Mouse (Mus musculus): ENCODE data around the gene Zdhhc6. TPM values are rescaled to one million over a fixed set of nuclear protein-coding genes. Genes with fewer than 3 reads are reported as not detected.

Zdhhc6 gene
- polyA plus RNA-seq (2015; fragmentation: Nextera tagmentation; extraction: Ambion mirVana): 66.9 and 67.6 TPM in 2 replicates

- ATAC-seq (replicated peaks): peak; percentile 87
- H3K4me2 ChIP-seq: peak within 1 kb of the TSS; percentile 92
- H3K9ac ChIP-seq: peak within 1 kb of the TSS; percentile 83
- H3K4me3 ChIP-seq: peak within 1 kb of the TSS; percentile 98
- peaks cover 36% of the 10 kb centered on the region for H3K4me1 ChIP-seq
- peaks cover 10% of the 10 kb centered on the region; the same call in 1 of the 2 replicates for H3K36me3 ChIP-seq (replicated peaks)
- peak within 1 kb of the TSS; percentile 86 for H3K27ac ChIP-seq
- H3K9me3 ChIP-seq: no peaks in the 10 kb centered on the region
- no peaks in the 10 kb centered on the region for H3K27me3 ChIP-seq (replicated peaks)
- under 1% methylated on average over 60 of the region's 60 CpGs for WGBS
Measured at GRCm38 (mm10) chr19:55315452-55316108, at the start of gene Zdhhc6. TSS of gene Zdhhc6 (minus strand) at chr19:55316032.

GRCm38 (mm10) chr19:55362606-55363005, 46.8 kb upstream of the Zdhhc6 start:
- H3K27ac ChIP-seq: no peak overlapping the region
- H3K9ac ChIP-seq: no peak overlapping the region
- ATAC-seq (replicated peaks): no peak
- no peak overlapping the region for H3K4me3 ChIP-seq
- 95% methylated on average over 9 of the region's 9 CpGs for WGBS
- H3K27me3 ChIP-seq (replicated peaks): no peaks in the 10 kb centered on the region
- H3K4me2 ChIP-seq: no peak overlapping the region
- H3K9me3 ChIP-seq: no peaks in the 10 kb centered on the region
- no peaks in the 10 kb centered on the region for H3K4me1 ChIP-seq
- H3K36me3 ChIP-seq (replicated peaks): no peaks in the 10 kb centered on the region

- no peaks in the 10 kb centered on the region for H3K36me3 ChIP-seq (replicated peaks)
- H3K27ac ChIP-seq: no peak overlapping the region
- H3K4me3 ChIP-seq: no peak overlapping the region
- H3K9me3 ChIP-seq: no peaks in the 10 kb centered on the region
- no peak overlapping the region for H3K4me2 ChIP-seq
- H3K9ac ChIP-seq: no peak overlapping the region
- no peaks in the 10 kb centered on the region for H3K27me3 ChIP-seq (replicated peaks)
- peak; percentile 42; the same call in 1 of the 2 replicates for ATAC-seq (replicated peaks)
- H3K4me1 ChIP-seq: peaks cover 11% of the 10 kb centered on the region
- 73% methylated on average over 9 of the region's 9 CpGs for WGBS
Measured at GRCm38 (mm10) chr19:55350673-55351378, 35.0 kb upstream of the Zdhhc6 start.

DNA sequence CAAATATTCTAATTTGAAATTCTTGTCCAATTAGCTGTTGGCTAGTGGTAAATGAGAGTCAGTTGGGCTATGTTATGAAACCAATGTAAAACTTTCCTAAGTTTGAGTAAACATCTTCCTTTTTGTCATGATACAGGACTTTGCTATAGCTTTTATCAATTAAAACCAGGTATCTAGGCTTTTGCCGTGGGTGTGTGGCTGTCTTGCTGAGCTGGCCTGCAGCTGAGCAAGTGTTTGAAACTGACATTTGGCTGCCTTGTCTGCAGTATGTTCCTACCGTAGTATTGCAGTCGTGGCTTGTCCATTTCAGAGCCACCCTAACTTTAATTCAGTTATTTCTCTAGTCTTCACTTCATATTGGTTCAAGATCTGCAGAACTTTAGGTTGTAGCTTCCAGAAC, 32.4 kb upstream of the Zdhhc6 start:
- H3K36me3 ChIP-seq (replicated peaks): no peaks in the 10 kb centered on the region
- H3K27ac ChIP-seq: no peak overlapping the region
- H3K9me3 ChIP-seq: no peaks in the 10 kb centered on the region
- no peak for ATAC-seq (replicated peaks)
- WGBS: 92% methylated on average over 3 of the region's 3 CpGs
- H3K27me3 ChIP-seq (replicated peaks): no peaks in the 10 kb centered on the region
- H3K4me2 ChIP-seq: no peak overlapping the region
- H3K4me3 ChIP-seq: no peak overlapping the region
- H3K9ac ChIP-seq: no peak overlapping the region
- peaks cover 11% of the 10 kb centered on the region for H3K4me1 ChIP-seq

DNA sequence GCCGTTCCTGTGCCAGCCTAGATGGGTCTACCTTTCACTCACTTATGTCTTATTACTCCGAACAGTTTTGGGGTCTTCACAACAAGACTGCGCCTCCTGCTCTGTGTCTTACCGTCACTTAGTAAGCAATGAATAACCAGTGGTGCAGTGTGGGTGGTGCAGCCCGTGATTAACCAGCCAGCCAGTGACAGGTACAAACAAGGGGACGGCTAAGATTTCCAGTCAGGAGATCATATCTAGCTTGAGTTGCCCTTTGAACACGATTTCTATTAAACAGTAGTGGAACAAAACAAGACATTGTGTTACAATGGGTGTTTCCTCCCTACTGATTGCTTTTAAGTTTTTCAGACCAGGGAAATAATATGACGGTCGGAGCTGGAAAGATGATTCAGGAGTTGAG, 27.4 kb upstream of the Zdhhc6 start:
- Histone ChIP-seq H3K27me3 (replicated peaks) (no peaks in the 10 kb centered on the region), H3K4me2 (no peak overlapping the region), H3K9ac (no peak overlapping the region), H3K4me3 (no peak overlapping the region), H3K36me3 (replicated peaks) (no peaks in the 10 kb centered on the region), H3K9me3 (no peaks in the 10 kb centered on the region), H3K4me1 (0 out of 2 replicates have a peak, but pooled peaks cover 5% of the 10 kb centered on the region), H3K27ac (no peak overlapping the region)
- no peak for ATAC-seq (replicated peaks)
- WGBS: 90% methylated on average over 9 of the region's 9 CpGs

GRCm38 (mm10) chr19:55342423-55342822, 26.6 kb upstream of the Zdhhc6 start:
- no peak overlapping the region for H3K4me3 ChIP-seq
- H3K9ac ChIP-seq: no peak overlapping the region
- no peak for ATAC-seq (replicated peaks)
- no peaks in the 10 kb centered on the region for H3K27me3 ChIP-seq (replicated peaks)
- 96% methylated on average over 7 of the region's 7 CpGs for WGBS
- no peaks in the 10 kb centered on the region for H3K9me3 ChIP-seq
- H3K27ac ChIP-seq: no peak overlapping the region
- H3K4me2 ChIP-seq: no peak overlapping the region
- H3K36me3 ChIP-seq (replicated peaks): no peaks in the 10 kb centered on the region
- peaks cover 5% of the 10 kb centered on the region; the same call in 1 of the 2 replicates for H3K4me1 ChIP-seq

- H3K9ac ChIP-seq: no peak overlapping the region
- WGBS: 64% methylated on average over 3 of the region's 3 CpGs
- H3K36me3 ChIP-seq (replicated peaks): no peaks in the 10 kb centered on the region
- peaks cover 11% of the 10 kb centered on the region for H3K4me1 ChIP-seq
- H3K4me3 ChIP-seq: no peak overlapping the region
- no peaks in the 10 kb centered on the region for H3K27me3 ChIP-seq (replicated peaks)
- no peak overlapping the region for H3K4me2 ChIP-seq
- no peak for ATAC-seq (replicated peaks)
- no peak overlapping the region for H3K27ac ChIP-seq
- H3K9me3 ChIP-seq: no peaks in the 10 kb centered on the region
Measured at GRCm38 (mm10) chr19:55341377-55341776, 25.5 kb upstream of the Zdhhc6 start.

GRCm38 (mm10) chr19:55340521-55340920, 24.7 kb upstream of the Zdhhc6 start:
- Histone ChIP-seq H3K36me3 (replicated peaks) (no peaks in the 10 kb centered on the region), H3K27ac (no peak overlapping the region), H3K4me2 (no peak overlapping the region), H3K27me3 (replicated peaks) (no peaks in the 10 kb centered on the region), H3K4me3 (no peak overlapping the region), H3K9me3 (no peaks in the 10 kb centered on the region), H3K9ac (no peak overlapping the region), H3K4me1 (peaks cover 12% of the 10 kb centered on the region)
- no peak for ATAC-seq (replicated peaks)
- WGBS: 70% methylated on average over 6 of the region's 6 CpGs

- H3K4me3 ChIP-seq: no peak overlapping the region
- H3K9me3 ChIP-seq: no peaks in the 10 kb centered on the region
- H3K27me3 ChIP-seq (replicated peaks): no peaks in the 10 kb centered on the region
- H3K4me2 ChIP-seq: no peak overlapping the region
- ATAC-seq (replicated peaks): no peak
- peaks cover 12% of the 10 kb centered on the region for H3K4me1 ChIP-seq
- H3K9ac ChIP-seq: no peak overlapping the region
- no peak overlapping the region for H3K27ac ChIP-seq
- 87% methylated on average over 10 of the region's 10 CpGs for WGBS
- no peaks in the 10 kb centered on the region for H3K36me3 ChIP-seq (replicated peaks)
Measured at GRCm38 (mm10) chr19:55337664-55338063, 21.8 kb upstream of the Zdhhc6 start.

- H3K9me3 ChIP-seq: no peaks in the 10 kb centered on the region
- H3K4me2 ChIP-seq: no peak overlapping the region
- ATAC-seq (replicated peaks): no peak
- no peaks in the 10 kb centered on the region for H3K36me3 ChIP-seq (replicated peaks)
- H3K27ac ChIP-seq: 0 out of 2 replicates have a peak overlapping the region, but pooled peaks have one; percentile 13
- H3K27me3 ChIP-seq (replicated peaks): no peaks in the 10 kb centered on the region
- peaks cover 12% of the 10 kb centered on the region for H3K4me1 ChIP-seq
- no peak overlapping the region for H3K9ac ChIP-seq
- H3K4me3 ChIP-seq: no peak overlapping the region
- WGBS: 54% methylated on average over 9 of the region's 9 CpGs
Measured at GRCm38 (mm10) chr19:55337066-55337465, 21.2 kb upstream of the Zdhhc6 start.

DNA sequence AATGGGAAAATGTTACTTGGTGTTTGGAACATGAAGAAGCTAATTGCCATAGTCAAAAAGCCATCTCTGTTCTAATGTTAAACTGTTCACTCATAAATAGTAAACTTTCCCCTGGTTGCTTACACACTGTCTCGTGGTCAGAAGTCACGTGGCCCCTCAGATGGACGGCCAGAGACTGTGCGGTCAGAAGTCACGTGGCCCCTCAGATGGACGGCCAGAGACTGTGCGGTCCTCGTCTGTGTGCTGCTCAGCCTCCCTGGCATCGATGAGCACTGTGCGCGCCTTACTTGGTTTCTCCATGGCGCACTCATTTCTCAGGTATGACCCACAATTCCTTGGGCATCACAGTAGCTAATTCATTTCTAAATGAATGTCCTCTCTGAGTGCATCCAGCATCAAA, 20.6 kb upstream of the Zdhhc6 start:
- Histone ChIP-seq H3K9ac (no peak overlapping the region), H3K4me3 (no peak overlapping the region), H3K27ac (peak overlapping the region; percentile 64), H3K4me2 (no peak overlapping the region), H3K36me3 (replicated peaks) (no peaks in the 10 kb centered on the region), H3K4me1 (peaks cover 7% of the 10 kb centered on the region), H3K9me3 (no peaks in the 10 kb centered on the region), H3K27me3 (replicated peaks) (no peaks in the 10 kb centered on the region)
- whole genome bisulfite sequencing: 80% methylated on average over 12 of the region's 12 CpGs
- peak; percentile 49; the same call in 1 of the 2 replicates for ATAC-seq (replicated peaks)

- H3K4me1 ChIP-seq: peaks cover 7% of the 10 kb centered on the region
- no peaks in the 10 kb centered on the region for H3K9me3 ChIP-seq
- H3K27me3 ChIP-seq (replicated peaks): no peaks in the 10 kb centered on the region
- no peaks in the 10 kb centered on the region for H3K36me3 ChIP-seq (replicated peaks)
- no peak overlapping the region for H3K9ac ChIP-seq
- H3K4me2 ChIP-seq: no peak overlapping the region
- H3K27ac ChIP-seq: no peak overlapping the region
- no peak for ATAC-seq (replicated peaks)
- H3K4me3 ChIP-seq: no peak overlapping the region
- 97% methylated on average over 1 of the region's 1 CpGs for WGBS
Measured at GRCm38 (mm10) chr19:55335881-55336280, 20.0 kb upstream of the Zdhhc6 start.

Data from midbrain, embryonic 15.5 days (tissue).